Mouse (Mus musculus) neutrophil, adult 5-6 weeks (primary cell): ENCODE data around the gene Sertad3. TPM values are rescaled to one million over a fixed set of nuclear protein-coding genes. Genes with fewer than 3 reads are reported as not detected.
A peak's percentile ranks its signal among the peaks of the same experiment; 100 is the strongest.
"Not testable (repeated sequence)": the region's sequence is repeated elsewhere in the genome, so short reads cannot be mapped to it uniquely, and the experiment has no call there.

Experiments used
- ATAC-seq: fragments of 151-379, 151-347 bp; 2 replicates; pipeline ENCODE4 v1.8.0; 2017; ENCODE audit warnings: mild to moderate bottlenecking, moderate TSS enrichment; ENCODE audit not compliant: insufficient number of reproducible peaks, poor library complexity, low FRiP score, severe bottlenecking; ENCODE audit errors: extremely low read depth
- total RNA-seq: library from RNA; stranded (forward); fragments of 200-1000 nt; gene quantifications from 2 replicates; pipeline ENCODE4 v1.2.3, GENCODE M21; 2017

The Sertad3 gene
- total RNA-seq, 1 experiment from 2014 or later: 32.0 TPM

GRCm38 (mm10) chr7:27487740-27488268 is 14.2 kb downstream of the Sertad3 start:
- ATAC-seq: no peak

GRCm38 (mm10) chr7:27489270-27489869 is 15.8 kb downstream of the Sertad3 start:
- ATAC-seq: no peak

GRCm38 (mm10) chr7:27490227-27490542 is 16.6 kb downstream of the Sertad3 start:
- no peak for ATAC-seq

DNA sequence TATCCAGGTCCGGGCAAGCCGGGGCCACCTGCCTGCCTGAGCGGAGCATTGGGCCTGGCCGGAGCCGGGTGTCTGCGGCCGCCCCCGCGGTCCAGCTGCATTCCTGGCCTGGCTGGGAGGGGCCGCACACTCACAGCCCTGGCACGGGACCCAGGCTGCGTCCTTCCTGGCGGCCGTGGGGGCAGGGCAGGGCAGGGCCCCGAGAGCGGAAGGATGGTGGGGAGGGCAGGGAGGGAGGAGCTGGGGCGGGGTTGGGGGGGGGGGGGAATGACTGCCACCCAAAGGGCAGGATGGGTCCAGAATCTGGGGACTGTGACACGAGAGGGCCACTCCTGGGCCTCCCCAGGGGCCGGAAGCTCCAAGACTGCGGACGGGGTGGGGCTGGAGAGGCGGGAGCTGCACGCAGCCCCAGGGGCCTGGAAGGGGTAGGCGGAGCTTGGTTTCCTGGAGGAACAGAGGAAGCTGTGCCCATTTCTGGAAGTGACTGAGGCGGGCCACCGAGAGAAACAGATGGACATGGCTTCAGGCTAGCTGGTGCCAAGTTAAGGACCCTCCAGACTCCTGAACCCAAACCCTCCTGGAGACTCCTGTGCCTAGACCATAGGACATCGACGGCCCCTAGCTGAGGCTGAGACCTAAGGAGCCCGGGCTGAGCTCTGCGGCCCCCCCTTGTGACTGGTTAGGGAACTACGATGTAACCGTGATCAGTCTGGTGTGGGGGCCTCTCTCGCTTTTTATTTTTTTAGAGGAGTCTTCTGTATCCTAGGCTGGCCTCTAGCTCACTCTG is 17.2 kb downstream of the Sertad3 start:
- peak; percentile 50 for ATAC-seq

DNA sequence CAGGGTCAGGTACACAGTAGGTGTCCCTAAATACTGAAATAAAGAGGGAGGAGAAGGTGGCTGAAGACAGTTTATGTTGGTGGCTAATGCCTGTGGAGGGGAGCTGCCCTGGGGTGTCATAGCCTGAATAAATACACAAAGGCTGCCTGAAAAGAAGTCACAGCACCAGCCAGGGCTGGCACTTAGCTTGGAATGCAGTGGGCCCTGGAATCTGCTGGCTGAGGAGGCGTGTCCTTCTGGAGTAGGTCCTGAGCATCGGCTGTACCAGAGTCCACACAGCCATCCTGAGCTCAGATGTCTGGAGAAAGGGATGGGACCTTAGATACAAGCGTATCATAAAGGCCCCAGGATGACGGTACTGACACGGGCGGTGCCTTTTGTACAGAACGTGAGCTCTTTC is 18.3 kb downstream of the Sertad3 start:
- ATAC-seq: no peak

GRCm38 (mm10) chr7:27493022-27493421 is 19.5 kb downstream of the Sertad3 start:
- ATAC-seq: no peak

DNA sequence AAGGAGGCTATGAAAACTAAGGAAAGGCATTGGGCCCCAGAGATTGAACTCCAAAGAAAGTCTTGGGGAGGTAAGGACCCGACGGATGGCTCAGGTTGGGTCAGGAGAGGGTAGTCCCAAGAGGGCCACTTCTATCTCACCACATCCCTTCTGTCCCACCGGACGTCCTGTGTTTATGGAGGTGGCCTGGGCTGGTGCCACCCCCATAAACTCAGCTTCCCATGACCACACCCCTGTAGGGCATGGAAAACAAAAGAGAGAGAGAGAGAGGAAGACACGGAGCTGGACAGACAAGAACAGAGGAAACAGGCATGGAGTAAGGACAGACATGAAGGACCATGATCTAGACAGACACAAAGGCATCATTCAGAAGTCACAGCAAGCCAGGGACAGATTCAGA is 19.9 kb downstream of the Sertad3 start:
- ATAC-seq: no peak

- not testable (repeated sequence) for ATAC-seq
Observed at GRCm38 (mm10) chr7:27494659-27495367, 21.2 kb downstream of the Sertad3 start.

GRCm38 (mm10) chr7:27499036-27499435 is 25.5 kb downstream of the Sertad3 start, which contains the start of gene Prx:
Gene Prx (plus strand): TSS chr7:27499324.
- ATAC-seq: no peak

DNA sequence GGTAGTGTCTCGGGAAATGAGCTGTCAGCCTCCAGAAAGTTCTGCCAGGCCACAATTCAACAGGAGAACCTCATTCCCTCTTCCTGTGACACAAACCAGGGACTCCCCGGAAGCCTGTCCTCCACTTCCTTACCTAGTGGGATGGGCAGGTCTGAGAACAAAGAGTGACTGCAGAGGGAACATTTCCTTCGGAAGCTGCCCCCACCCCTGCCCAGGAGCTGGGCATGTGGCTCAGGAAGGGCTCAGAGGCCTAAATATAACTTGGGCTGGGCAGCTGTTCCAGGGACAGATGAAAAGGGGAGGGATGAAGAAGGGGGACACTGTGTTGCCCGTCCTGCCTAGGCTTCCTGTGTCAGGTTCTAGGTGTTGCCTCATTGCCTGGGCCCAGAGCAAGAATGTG is 28.1 kb downstream of the Sertad3 start:
- ATAC-seq: no peak

- no peak for ATAC-seq
Observed at GRCm38 (mm10) chr7:27506765-27507370, 33.3 kb downstream of the Sertad3 start.

GRCm38 (mm10) chr7:27507711-27508647 is 34.4 kb downstream of the Sertad3 start:
- ATAC-seq: peak; percentile 88

DNA sequence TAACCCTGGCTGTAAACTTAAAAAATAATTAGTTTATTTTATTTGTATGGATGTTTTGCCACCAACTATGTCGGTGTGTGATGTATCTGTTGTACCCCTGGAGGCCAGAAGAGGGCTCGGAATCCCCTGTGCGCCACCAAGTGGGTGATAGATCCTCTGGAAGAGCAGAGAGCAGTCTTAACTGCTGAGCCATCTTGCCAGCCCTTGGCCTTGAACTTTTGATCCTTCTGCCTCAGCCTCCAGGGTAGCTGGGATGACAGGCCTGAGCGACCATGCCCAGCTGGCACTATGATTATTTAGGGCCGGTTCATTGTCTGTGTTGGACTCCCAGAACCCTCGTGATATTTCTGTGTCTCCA is 35.1 kb downstream of the Sertad3 start:
- ATAC-seq: peak; percentile 64

GRCm38 (mm10) chr7:27510809-27511208 is 37.2 kb downstream of the Sertad3 start:
- ATAC-seq: no peak

GRCm38 (mm10) chr7:27514961-27515360 is 41.4 kb downstream of the Sertad3 start:
- ATAC-seq: no peak

DNA sequence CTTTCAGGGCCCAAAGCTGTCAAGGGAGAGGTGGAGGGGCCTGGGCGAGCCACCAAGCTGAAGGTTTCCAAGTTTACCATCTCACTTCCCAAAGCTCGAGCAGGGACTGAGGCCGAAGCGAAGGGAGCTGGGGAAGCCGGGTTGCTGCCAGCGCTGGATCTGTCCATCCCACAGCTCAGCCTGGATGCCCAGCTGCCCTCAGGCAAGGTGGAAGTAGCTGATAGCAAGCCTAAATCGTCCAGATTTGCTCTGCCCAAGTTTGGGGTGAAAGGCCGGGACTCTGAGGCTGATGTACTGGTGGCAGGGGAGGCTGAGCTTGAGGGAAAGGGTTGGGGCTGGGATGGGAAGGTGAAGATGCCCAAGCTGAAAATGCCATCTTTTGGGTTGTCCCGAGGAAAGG is 44.7 kb downstream of the Sertad3 start:
- no peak for ATAC-seq

DNA sequence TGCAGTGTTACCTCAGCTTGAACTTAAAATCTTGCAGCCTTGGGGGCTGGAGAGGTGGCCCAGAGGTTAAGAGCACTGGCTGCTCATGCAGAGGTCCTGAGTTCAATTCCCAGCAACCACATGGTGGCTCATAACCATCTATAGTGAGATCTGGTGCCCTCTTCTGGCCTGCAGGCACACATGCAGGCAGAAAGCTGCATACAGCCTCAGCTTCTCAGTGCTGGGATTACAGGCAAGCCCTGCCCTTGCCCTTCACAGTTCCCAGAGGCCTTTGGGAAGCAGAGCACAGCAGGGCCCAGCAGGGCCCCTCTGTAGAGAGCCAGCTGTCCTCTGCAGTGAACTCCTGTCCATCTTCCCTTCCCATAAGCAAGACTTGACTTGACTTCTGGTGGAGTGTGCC is 46.5 kb downstream of the Sertad3 start:
- ATAC-seq: no peak

- ATAC-seq: no peak
Observed at GRCm38 (mm10) chr7:27520599-27520998, 47.0 kb downstream of the Sertad3 start.
